Comparison of ENCODE assay signal across 15 mouse cellular contexts in genomic region chr9:21028560-21029110, GRCm38 (mm10). TPM values are rescaled to one million over a fixed set of nuclear protein-coding genes. Genes with fewer than 3 reads are reported as not detected.
DNase-seq lines count a peak whose midpoint lies in the region; ATAC-seq and TF ChIP-seq lines count a peak whose summit lies in the region.
"Had no signal": no experiment of that assay in that cellular context is flagged by ENCODE, and none has a peak within 500 bp of the region (broad histone marks: within the 10 kb centered on the region; RNA-seq: fewer than 3 reads in every experiment).

No protein-coding gene starts in this region.

- no peak for ATAC-seq in lung, embryonic 16.5 days (ENCODE audit: low read depth)
- ATAC-seq in erythroblast, adult 5-6 weeks (replicated peaks; ENCODE audit: low FRiP score, poor library complexity, severe bottlenecking), result 0 out of 2 replicates have a peak, but pooled peaks have one; percentile 4
- ATAC-seq in liver, postnatal 0 days, result no peak
- ATAC-seq in cerebellum, adult (ENCODE audit: insufficient number of reproducible peaks, low FRiP score, low TSS enrichment), result no peak
- ATAC-seq: activated CD4-positive, CD25-positive, alpha-beta regulatory T cell, adult 4 months had no signal

- H3K4me1 ChIP-seq in heart, embryonic 10.5 days, result peaks cover 45% of the 10 kb centered on the region
- peaks cover 48% of the 10 kb centered on the region for H3K4me1 ChIP-seq in lung, embryonic 16.5 days (replicated peaks; ENCODE audit: control insufficient read depth, insufficient read depth, low read length)
- H3K4me1 ChIP-seq in lung, adult 2 months (ENCODE audit: control insufficient read depth, insufficient read depth, low read length), result peaks cover 14% of the 10 kb centered on the region
- peaks cover 53% of the 10 kb centered on the region for H3K4me1 ChIP-seq in liver, postnatal 0 days (ENCODE audit: insufficient read depth)

- H3K9me3 ChIP-seq in heart, embryonic 10.5 days, result no peaks in the 10 kb centered on the region
- no peaks in the 10 kb centered on the region for H3K9me3 ChIP-seq in lung, embryonic 16.5 days (ENCODE audit: control insufficient read depth, low read length)
- no peaks in the 10 kb centered on the region for H3K9me3 ChIP-seq in liver, postnatal 0 days (ENCODE audit: low read length)
- H3K9me3 ChIP-seq: hindbrain, embryonic 12.5 days; limb, embryonic 15.5 days; neural tube, embryonic 15.5 days had no signal

- TF ChIP-seq EP300 in liver, postnatal 0 days (IDR thresholded peaks at IDR 0.05; ENCODE audit: low read depth), result no peak

- peaks cover 77% of the 10 kb centered on the region for H3K27me3 ChIP-seq in heart, embryonic 10.5 days (ENCODE audit: insufficient read depth, poor library complexity, severe bottlenecking)
- peaks cover 21% of the 10 kb centered on the region for H3K27me3 ChIP-seq in lung, embryonic 16.5 days (ENCODE audit: control insufficient read depth, insufficient read depth, low read depth, low read length)
- peaks cover 22% of the 10 kb centered on the region for H3K27me3 ChIP-seq in liver, postnatal 0 days (ENCODE audit: insufficient read depth, low read length)

- peak overlapping the region; percentile 84; the same call in 1 of the 2 replicates for H3K27ac ChIP-seq in heart, embryonic 10.5 days
- H3K27ac ChIP-seq in lung, embryonic 16.5 days (ENCODE audit: low read length), result no peak overlapping the region; the same call in 1 of the 2 replicates
- H3K27ac ChIP-seq in liver, postnatal 0 days (ENCODE audit: low read depth), result peak overlapping the region; percentile 87
- H3K27ac ChIP-seq: hindbrain, embryonic 12.5 days; left cerebral cortex, adult 2 months; limb, embryonic 15.5 days; neural tube, embryonic 15.5 days had no signal

- no peak for TF ChIP-seq CTCF in lung, adult 2 months (IDR thresholded peaks at IDR 0.05; ENCODE audit: insufficient read depth, low read length)
- no peak for TF ChIP-seq CTCF in liver, postnatal 0 days (IDR thresholded peaks at IDR 0.05; ENCODE audit: low read depth)

- peak overlapping the region; percentile 4; the same call in 1 of the 2 replicates for H3K9ac ChIP-seq in lung, embryonic 16.5 days (ENCODE audit: low read length)
- H3K9ac ChIP-seq in liver, postnatal 0 days (replicated peaks), result no peak overlapping the region; the same call in 1 of the 2 replicates
- H3K9ac ChIP-seq: neural tube, embryonic 15.5 days had no signal

- no peak for DNase-seq in heart, embryonic 10.5 days (ENCODE audit: low spot score)
- no peak for DNase-seq in heart, postnatal 4 days
- no peak for DNase-seq in lung, adult 2 months
- DNase-seq in liver, postnatal 0 days, result no peak
- no peak for DNase-seq in embryo, embryonic 10 days (ENCODE audit: low spot score)

- 70% methylated on average over 6 of the region's 6 CpGs for WGBS in heart, embryonic 10.5 days
- 63% methylated on average over 6 of the region's 6 CpGs for WGBS in lung, embryonic 16.5 days
- WGBS in lung, adult 2 months, result 57% methylated on average over 6 of the region's 6 CpGs
- WGBS in liver, postnatal 0 days (ENCODE audit: insufficient replicate concordance), result 61% methylated on average over 6 of the region's 6 CpGs

- H3K4me3 ChIP-seq in heart, embryonic 10.5 days, result peak overlapping the region; percentile 66; the same call in 1 of the 2 replicates
- no peak overlapping the region for H3K4me3 ChIP-seq in lung, embryonic 16.5 days (ENCODE audit: low read length)
- no peak overlapping the region for H3K4me3 ChIP-seq in lung, adult 2 months (replicated peaks; ENCODE audit: extremely low read depth, low read depth, low read length)
- no peak overlapping the region; the same call in 1 of the 2 replicates for H3K4me3 ChIP-seq in liver, postnatal 0 days (ENCODE audit: low read depth, low read length)

- no peak for TF ChIP-seq POLR2A in lung, adult 2 months (IDR thresholded peaks at IDR 0.05; ENCODE audit: borderline replicate concordance, extremely low read depth, low read depth, low read length)

- H3K36me3 ChIP-seq in heart, embryonic 10.5 days, result no peaks in the 10 kb centered on the region
- H3K36me3 ChIP-seq in lung, embryonic 16.5 days (ENCODE audit: control insufficient read depth, insufficient read depth, low read length), result no peaks in the 10 kb centered on the region
- peaks cover 27% of the 10 kb centered on the region for H3K36me3 ChIP-seq in liver, postnatal 0 days (replicated peaks; ENCODE audit: insufficient read depth, low read length)
- H3K36me3 ChIP-seq: hindbrain, embryonic 12.5 days; neural tube, embryonic 15.5 days had no signal

- H3K4me2 ChIP-seq in lung, embryonic 16.5 days (ENCODE audit: low read depth, low read length), result peak overlapping the region; percentile 98; the same call in 1 of the 2 replicates
- H3K4me2 ChIP-seq in liver, postnatal 0 days (ENCODE audit: low read depth, low read length), result peak overlapping the region; percentile 98

RNA-seq across cellular contexts. Expression of gene Icam4, which starts 0.5 kb away (rescaled TPM):
- polyA plus RNA-seq in heart, embryonic 10.5 days (2016; fragmentation: Nextera tagmentation; extraction: Ambion mirVana), result 15.2 and 19.9 TPM in 2 replicates
- under 1 TPM; 0.27 to 0.93 TPM for total RNA-seq in heart, postnatal 4 days (2021)
- polyA plus RNA-seq in lung, embryonic 16.5 days (2015; fragmentation: Nextera tagmentation; extraction: Ambion mirVana), result 2.2 and 4.2 TPM in 2 replicates
- 1.8 and 1.9 TPM in 2 replicates for polyA plus RNA-seq in lung, adult 2 months (2012; rRNA removed)
- 39.2 and 40.8 TPM in 2 replicates for total RNA-seq in erythroblast, adult 5-6 weeks (2015; ENCODE audit: low replicate concordance)
- total RNA-seq in erythroblast, adult 5-6 weeks (2017; ENCODE audit: low replicate concordance), result 20.6 and 35.8 TPM in 2 replicates
- 57.7 and 58.5 TPM in 2 replicates for polyA plus RNA-seq in liver, postnatal 0 days (2015; fragmentation: Nextera tagmentation; extraction: Ambion mirVana)
- polyA plus RNA-seq: neural tube, embryonic 15.5 days had no signal

RNA-seq across cellular contexts. Expression of gene Icam5, which starts 3.2 kb away (rescaled TPM):
- 0.06 and 0.09 TPM in 2 replicates for polyA plus RNA-seq in heart, embryonic 10.5 days (2016; fragmentation: Nextera tagmentation; extraction: Ambion mirVana)
- total RNA-seq in heart, postnatal 4 days (2021), result not detected
- 0.24 and 0.33 TPM in 2 replicates for polyA plus RNA-seq in lung, embryonic 16.5 days (2015; fragmentation: Nextera tagmentation; extraction: Ambion mirVana)
- 0.69 and 0.77 TPM in 2 replicates for polyA plus RNA-seq in lung, adult 2 months (2012; rRNA removed)
- 0.58 TPM in 1 of 2 replicates, not detected in the other for total RNA-seq in erythroblast, adult 5-6 weeks (2015; ENCODE audit: low replicate concordance)
- total RNA-seq in erythroblast, adult 5-6 weeks (2017; ENCODE audit: low replicate concordance), result 4.7 and 5.4 TPM in 2 replicates
- polyA plus RNA-seq in liver, postnatal 0 days (2015; fragmentation: Nextera tagmentation; extraction: Ambion mirVana), result 0.05 and 0.08 TPM in 2 replicates
- total RNA-seq: gastrocnemius, postnatal 36 days; monocyte, adult 5-6 weeks had no signal
- polyA plus RNA-seq: activated CD4-positive, CD25-positive, alpha-beta regulatory T cell, adult 4 months had no signal

RNA-seq across cellular contexts. Expression of gene Icam1, which starts 12.8 kb away (rescaled TPM):
- polyA plus RNA-seq in heart, embryonic 10.5 days (2016; fragmentation: Nextera tagmentation; extraction: Ambion mirVana), result 7.7 and 9.7 TPM in 2 replicates
- total RNA-seq in heart, postnatal 4 days (2021), result 1 to 10 TPM; 8.0 to 8.5 TPM
- 76.2 and 93.0 TPM in 2 replicates for polyA plus RNA-seq in lung, embryonic 16.5 days (2015; fragmentation: Nextera tagmentation; extraction: Ambion mirVana)
- polyA plus RNA-seq in lung, adult 2 months (2012; rRNA removed), result 332 and 372 TPM in 2 replicates
- total RNA-seq in erythroblast, adult 5-6 weeks (2015; ENCODE audit: low replicate concordance), result 0.84 and 1.2 TPM in 2 replicates
- 2.2 and 2.3 TPM in 2 replicates for total RNA-seq in erythroblast, adult 5-6 weeks (2017; ENCODE audit: low replicate concordance)
- 12.7 and 13.6 TPM in 2 replicates for polyA plus RNA-seq in liver, postnatal 0 days (2015; fragmentation: Nextera tagmentation; extraction: Ambion mirVana)

RNA-seq across cellular contexts. Expression of gene Mrpl4, which starts 26.1 kb away (rescaled TPM):
- 157 and 162 TPM in 2 replicates for polyA plus RNA-seq in heart, embryonic 10.5 days (2016; fragmentation: Nextera tagmentation; extraction: Ambion mirVana)
- 10 to 100 TPM; 85.7 to 98.0 TPM for total RNA-seq in heart, postnatal 4 days (2021)
- polyA plus RNA-seq in lung, embryonic 16.5 days (2015; fragmentation: Nextera tagmentation; extraction: Ambion mirVana), result 156 TPM in 2 replicates
- polyA plus RNA-seq in lung, adult 2 months (2012; rRNA removed), result 113 and 130 TPM in 2 replicates
- total RNA-seq in erythroblast, adult 5-6 weeks (2015; ENCODE audit: low replicate concordance), result 7.9 and 19.0 TPM in 2 replicates
- 6.8 and 11.4 TPM in 2 replicates for total RNA-seq in erythroblast, adult 5-6 weeks (2017; ENCODE audit: low replicate concordance)
- 54.6 and 55.0 TPM in 2 replicates for polyA plus RNA-seq in liver, postnatal 0 days (2015; fragmentation: Nextera tagmentation; extraction: Ambion mirVana)

RNA-seq across cellular contexts. Expression of gene Zglp1, which starts 38.3 kb away (rescaled TPM):
- polyA plus RNA-seq in heart, embryonic 10.5 days (2016; fragmentation: Nextera tagmentation; extraction: Ambion mirVana), result 1.0 and 1.9 TPM in 2 replicates
- total RNA-seq in heart, postnatal 4 days (2021), result not detected
- polyA plus RNA-seq in lung, embryonic 16.5 days (2015; fragmentation: Nextera tagmentation; extraction: Ambion mirVana), result 1.1 and 1.2 TPM in 2 replicates
- not detected in 2 replicates for polyA plus RNA-seq in lung, adult 2 months (2012; rRNA removed)
- not detected in 2 replicates for total RNA-seq in erythroblast, adult 5-6 weeks (2015; ENCODE audit: low replicate concordance)
- not detected in 2 replicates for total RNA-seq in erythroblast, adult 5-6 weeks (2017; ENCODE audit: low replicate concordance)
- 0.51 TPM in 1 of 2 replicates, not detected in the other for polyA plus RNA-seq in liver, postnatal 0 days (2015; fragmentation: Nextera tagmentation; extraction: Ambion mirVana)
- total RNA-seq: gastrocnemius, postnatal 36 days; monocyte, adult 5-6 weeks had no signal
- polyA plus RNA-seq: hindbrain, embryonic 12.5 days; limb, embryonic 15.5 days had no signal
